Mouse (Mus musculus) neural tube, embryonic 15.5 days (tissue): ENCODE results near the gene Anxa4. TPM values are rescaled to one million over a fixed set of nuclear protein-coding genes. Genes with fewer than 3 reads are reported as not detected.

Experiments
- ATAC-seq: fragments of 200-750 bp; cut with Nextera tagmentation; 2 replicates; pipeline ENCODE4 v1.8.0; 2017; ENCODE audit warnings: mild to moderate bottlenecking, moderate TSS enrichment, moderate library complexity; ENCODE audit not compliant: low FRiP score
- H3K27ac ChIP-seq: fragments of 300-500 bp; sonication (generic); replicated peaks from 2 replicates; pipeline ENCODE4 v1.5.1; 2015; ENCODE audit warnings: mild to moderate bottlenecking, inconsistent platforms
- H3K27me3 ChIP-seq: fragments of 300-500 bp; sonication (generic); replicated peaks from 2 replicates; pipeline ENCODE4 v1.6.1; 2015; ENCODE audit warnings: inconsistent platforms
- H3K36me3 ChIP-seq: fragments of 300-500 bp; sonication (generic); 2 replicates; pipeline ENCODE4 v1.6.1; 2015; ENCODE audit warnings: inconsistent platforms
- H3K4me1 ChIP-seq: fragments of 300-500 bp; sonication (generic); 2 replicates; pipeline ENCODE4 v1.6.1; 2015; ENCODE audit warnings: inconsistent platforms
- H3K4me2 ChIP-seq: fragments of 300-500 bp; sonication (generic); 2 replicates; pipeline ENCODE4 v1.6.1; 2015; ENCODE audit warnings: inconsistent platforms, mild to moderate bottlenecking, moderate library complexity
- H3K4me3 ChIP-seq: fragments of 300-500 bp; sonication (generic); replicated peaks from 2 replicates; pipeline ENCODE4 v1.5.1; 2015; ENCODE audit warnings: mild to moderate bottlenecking, inconsistent platforms
- H3K9ac ChIP-seq: fragments of 300-500 bp; sonication (generic); replicated peaks from 2 replicates; pipeline ENCODE4 v1.6.1; 2015; ENCODE audit warnings: mild to moderate bottlenecking, inconsistent platforms
- H3K9me3 ChIP-seq: fragments of 300-500 bp; sonication (generic); replicated peaks from 2 replicates; pipeline ENCODE4 v1.6.1; 2016; ENCODE audit warnings: inconsistent platforms
- WGBS: fragments of 180-500 bp; shearing (Covaris S2); methylation state at CpG from one replicate; pipeline ENCODE4 v1.1.7; 2015; ENCODE audit warnings: mixed read lengths; 5-methylcytosine and 5-hydroxymethylcytosine counted together
- polyA plus RNA-seq: library from polyadenylated mRNA; unstranded; fragments of >200 nt; fragmentation: Nextera tagmentation; extraction: Ambion mirVana; gene quantifications from 2 replicates; pipeline ENCODE4 v1.2.1, GENCODE M21; 2015

The Anxa4 gene
- polyA plus RNA-seq, 1 experiment from 2014 or later: 4.2 TPM

DNA sequence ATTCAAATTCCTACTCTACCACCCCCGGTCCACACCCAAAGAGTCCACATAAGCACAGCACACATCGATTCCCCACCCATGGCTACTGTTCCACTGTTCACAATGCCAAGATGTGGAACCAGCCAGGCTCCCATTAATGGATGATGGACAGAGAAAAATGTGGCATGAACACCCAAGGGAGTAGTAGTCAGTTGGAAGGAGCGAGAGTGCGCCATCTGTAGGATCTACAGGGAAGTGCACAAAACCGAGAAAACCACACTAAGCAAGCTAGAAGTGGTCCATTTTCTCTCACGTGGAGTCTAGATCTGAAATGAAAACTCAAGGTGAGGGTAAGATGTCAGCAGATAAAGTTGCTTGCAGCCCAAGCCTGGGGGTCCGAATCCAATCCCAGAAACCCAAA, 27.3 kb upstream of the Anxa4 start:
- Histone ChIP-seq H3K27ac (no peak overlapping the region), H3K27me3 (0 out of 2 replicates have a peak, but pooled peaks cover 5% of the 10 kb centered on the region), H3K4me3 (no peak overlapping the region), H3K9me3 (no peaks in the 10 kb centered on the region), H3K9ac (no peak overlapping the region), H3K36me3 (no peaks in the 10 kb centered on the region), H3K4me2 (no peak overlapping the region), H3K4me1 (peaks cover 10% of the 10 kb centered on the region)
- ATAC-seq: no peak
- WGBS: 65% methylated on average over 7 of the region's 7 CpGs

- Histone ChIP-seq H3K4me1 (peaks cover 17% of the 10 kb centered on the region), H3K4me2 (no peak overlapping the region), H3K36me3 (no peaks in the 10 kb centered on the region), H3K4me3 (no peak overlapping the region), H3K9me3 (no peaks in the 10 kb centered on the region), H3K27ac (no peak overlapping the region), H3K27me3 (0 out of 2 replicates have a peak, but pooled peaks cover 5% of the 10 kb centered on the region), H3K9ac (no peak overlapping the region)
- ATAC-seq: no peak
- 89% methylated on average over 5 of the region's 5 CpGs for WGBS
Measured at GRCm38 (mm10) chr6:86819926-86820325, 26.5 kb upstream of the Anxa4 start.

DNA sequence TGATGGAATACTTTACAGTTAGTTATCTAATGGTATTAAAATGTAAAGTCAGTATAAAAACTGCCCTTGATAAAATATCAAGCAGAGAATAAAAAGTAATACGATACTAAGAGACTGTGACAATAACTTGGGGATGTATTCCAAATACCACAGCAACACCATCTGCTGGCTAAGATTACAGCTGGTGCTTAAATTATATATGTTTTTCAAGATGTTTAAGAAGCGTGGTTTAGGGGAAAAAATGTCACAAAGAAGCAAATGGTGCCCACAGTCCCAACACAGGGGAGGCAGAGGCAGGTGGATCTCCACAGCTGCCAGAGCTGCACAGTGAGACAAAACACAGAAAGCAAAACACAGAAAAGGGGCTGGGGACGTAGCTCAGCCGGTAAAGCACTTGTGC, 25.5 kb upstream of the Anxa4 start:
- no peak overlapping the region for H3K9ac ChIP-seq
- peaks cover 18% of the 10 kb centered on the region for H3K4me1 ChIP-seq
- WGBS: 79% methylated on average over 4 of the region's 4 CpGs
- no peak overlapping the region for H3K27ac ChIP-seq
- no peak overlapping the region for H3K4me2 ChIP-seq
- no peaks in the 10 kb centered on the region for H3K36me3 ChIP-seq
- no peaks in the 10 kb centered on the region for H3K9me3 ChIP-seq
- H3K4me3 ChIP-seq: no peak overlapping the region
- no peak for ATAC-seq
- 0 out of 2 replicates have a peak, but pooled peaks cover 5% of the 10 kb centered on the region for H3K27me3 ChIP-seq

DNA sequence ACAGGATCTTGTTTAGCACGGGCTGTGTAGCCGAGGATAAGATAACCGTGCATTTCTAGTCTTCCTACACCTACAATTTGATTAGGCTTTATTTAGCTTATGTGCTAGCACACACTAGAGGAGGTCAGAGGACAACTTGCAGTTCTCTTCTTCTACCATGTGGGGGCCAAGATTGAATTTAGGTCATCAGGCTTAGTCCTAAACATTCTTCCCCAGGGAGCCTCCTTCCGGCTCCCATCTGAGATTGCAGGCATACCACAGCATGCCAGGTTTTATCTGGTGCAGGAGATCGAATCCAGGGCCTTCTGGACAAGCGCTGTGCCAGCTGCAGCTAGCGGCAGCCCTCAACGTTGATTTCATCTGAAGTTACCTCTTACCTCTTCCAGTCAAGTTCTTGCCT, 23.2 kb upstream of the Anxa4 start:
- Histone ChIP-seq H3K4me3 (no peak overlapping the region), H3K4me2 (no peak overlapping the region), H3K27ac (no peak overlapping the region), H3K9ac (no peak overlapping the region), H3K4me1 (peaks cover 8% of the 10 kb centered on the region), H3K27me3 (no peaks in the 10 kb centered on the region), H3K36me3 (no peaks in the 10 kb centered on the region), H3K9me3 (no peaks in the 10 kb centered on the region)
- ATAC-seq: no peak
- 30% methylated on average over 8 of the region's 8 CpGs for WGBS

GRCm38 (mm10) chr6:86815436-86815835, 22.1 kb upstream of the Anxa4 start:
- Histone ChIP-seq H3K9me3 (no peaks in the 10 kb centered on the region), H3K4me3 (no peak overlapping the region), H3K9ac (no peak overlapping the region), H3K27me3 (no peaks in the 10 kb centered on the region), H3K27ac (no peak overlapping the region), H3K4me1 (peaks cover 8% of the 10 kb centered on the region), H3K4me2 (peak overlapping the region; percentile 39), H3K36me3 (no peaks in the 10 kb centered on the region)
- WGBS: 11% methylated on average over 7 of the region's 7 CpGs
- no peak for ATAC-seq

- no peaks in the 10 kb centered on the region for H3K9me3 ChIP-seq
- H3K27me3 ChIP-seq: no peaks in the 10 kb centered on the region
- WGBS: 42% methylated on average over 3 of the region's 3 CpGs
- peak overlapping the region; percentile 39 for H3K4me2 ChIP-seq
- H3K4me1 ChIP-seq: peaks cover 10% of the 10 kb centered on the region
- no peak overlapping the region for H3K4me3 ChIP-seq
- H3K9ac ChIP-seq: no peak overlapping the region
- ATAC-seq: no peak
- no peak overlapping the region for H3K27ac ChIP-seq
- H3K36me3 ChIP-seq: no peaks in the 10 kb centered on the region
Measured at GRCm38 (mm10) chr6:86814926-86815325, 21.5 kb upstream of the Anxa4 start.

DNA sequence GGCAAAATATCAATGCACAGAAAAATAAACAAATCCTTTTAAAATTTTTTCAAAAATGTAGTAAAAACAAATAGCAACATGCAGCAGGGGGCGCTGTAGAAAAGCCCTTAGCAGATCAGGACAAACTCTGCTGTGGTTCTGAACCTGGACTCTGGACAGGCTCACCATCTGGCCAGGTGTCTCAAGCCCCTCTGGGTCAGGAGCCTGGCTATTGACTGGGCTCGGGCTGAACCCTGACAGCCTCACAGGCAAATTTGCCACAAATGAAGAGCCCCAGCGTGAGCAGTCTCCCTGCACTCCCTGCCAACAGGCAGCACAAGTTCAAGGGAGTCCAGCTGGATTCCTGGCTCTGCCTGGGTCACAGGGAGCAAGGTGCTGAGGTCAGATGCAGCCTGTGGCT, 20.0 kb upstream of the Anxa4 start:
- no peak overlapping the region for H3K4me3 ChIP-seq
- no peaks in the 10 kb centered on the region for H3K36me3 ChIP-seq
- H3K27ac ChIP-seq: no peak overlapping the region
- no peak overlapping the region for H3K4me2 ChIP-seq
- H3K9me3 ChIP-seq: no peaks in the 10 kb centered on the region
- H3K27me3 ChIP-seq: no peaks in the 10 kb centered on the region; the same call in 1 of the 2 replicates
- 23% methylated on average over 3 of the region's 3 CpGs for WGBS
- no peak overlapping the region for H3K9ac ChIP-seq
- peaks cover 16% of the 10 kb centered on the region for H3K4me1 ChIP-seq
- no peak for ATAC-seq

DNA sequence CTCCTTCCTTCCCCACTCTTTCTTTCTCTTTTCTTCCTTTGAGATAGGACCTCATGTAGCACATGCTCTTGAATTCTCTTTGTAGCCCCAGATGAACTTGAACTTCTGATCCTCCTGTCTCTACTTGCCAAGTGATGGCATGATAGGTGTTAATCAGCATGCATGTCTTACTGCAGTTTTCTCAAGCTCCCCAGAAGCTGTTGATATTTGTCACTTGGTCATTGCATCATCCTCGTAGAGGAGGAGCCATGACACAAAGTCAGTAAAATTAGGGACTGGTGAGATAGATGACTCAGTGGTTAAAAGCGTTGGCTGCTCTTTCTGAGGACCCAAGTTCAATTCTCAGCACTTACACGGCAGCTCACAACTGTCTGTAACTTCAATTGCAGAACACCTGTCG, 19.5 kb upstream of the Anxa4 start:
- H3K27me3 ChIP-seq: no peaks in the 10 kb centered on the region; the same call in 1 of the 2 replicates
- ATAC-seq: no peak
- H3K9me3 ChIP-seq: no peaks in the 10 kb centered on the region
- no peak overlapping the region for H3K27ac ChIP-seq
- H3K4me1 ChIP-seq: peaks cover 16% of the 10 kb centered on the region
- H3K4me2 ChIP-seq: no peak overlapping the region
- H3K4me3 ChIP-seq: no peak overlapping the region
- H3K9ac ChIP-seq: no peak overlapping the region
- H3K36me3 ChIP-seq: no peaks in the 10 kb centered on the region
- WGBS: 73% methylated on average over 4 of the region's 4 CpGs

DNA sequence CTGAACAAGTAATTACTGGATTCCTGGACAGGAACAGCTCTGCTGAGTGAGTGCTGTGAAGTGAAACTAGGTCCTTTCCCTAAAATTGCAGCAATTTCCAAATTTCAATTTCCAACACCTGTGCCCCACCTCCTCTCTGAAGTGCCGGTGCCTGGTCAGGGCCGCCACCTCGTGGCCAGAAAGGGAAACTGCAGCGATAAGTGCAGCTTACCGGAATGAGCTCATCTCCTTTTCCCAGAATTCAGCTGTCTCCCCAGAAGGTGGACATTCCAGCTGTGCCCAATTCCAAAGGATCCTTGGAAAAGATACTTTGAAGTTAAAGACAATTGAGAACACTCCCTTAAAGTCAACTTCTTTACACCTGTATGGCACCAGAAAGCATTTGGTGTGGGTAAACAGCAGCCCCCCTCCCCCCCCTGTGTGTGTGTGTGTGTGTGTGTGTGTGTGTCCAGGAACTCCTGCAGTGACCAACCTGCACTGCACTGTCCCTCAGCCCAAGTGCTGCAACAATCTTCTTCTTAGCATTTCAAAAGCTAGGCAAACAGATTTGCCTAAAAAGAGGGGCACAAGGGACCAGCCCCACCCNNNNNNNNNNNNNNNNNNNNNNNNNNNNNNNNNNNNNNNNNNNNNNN, 13.2 kb upstream of the Anxa4 start:
- Histone ChIP-seq H3K27me3 (no peaks in the 10 kb centered on the region; the same call in 1 of the 2 replicates), H3K4me2 (peak overlapping the region; percentile 25), H3K4me3 (no peak overlapping the region), H3K27ac (no peak overlapping the region), H3K9ac (no peak overlapping the region), H3K4me1 (peaks cover 12% of the 10 kb centered on the region; the same call in 1 of the 2 replicates), H3K9me3 (no peaks in the 10 kb centered on the region), H3K36me3 (no peaks in the 10 kb centered on the region)
- 0 out of 2 replicates have a peak, but pooled peaks have one; percentile 54 for ATAC-seq
- 3% methylated on average over 5 of the region's 5 CpGs for WGBS

DNA sequence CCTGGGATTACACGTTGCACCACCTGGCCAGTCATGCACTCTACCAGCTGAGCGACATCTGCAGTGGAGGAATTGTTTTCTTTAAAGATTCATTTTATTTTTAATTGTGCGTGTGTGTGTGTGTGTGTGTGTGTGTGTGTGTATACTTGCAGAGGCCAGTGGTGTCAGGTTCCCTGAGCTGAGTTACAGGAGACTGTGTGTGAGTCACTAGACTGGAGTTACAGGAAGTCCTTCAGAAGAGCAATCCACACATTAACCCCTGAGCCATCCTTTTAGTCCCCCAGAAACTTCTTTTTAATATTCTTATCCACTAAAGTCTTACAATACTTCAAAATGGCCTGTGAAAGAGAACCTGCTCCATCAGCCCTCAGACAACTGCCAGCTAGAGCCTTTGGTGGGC, 11.3 kb upstream of the Anxa4 start:
- peaks cover 7% of the 10 kb centered on the region; the same call in 1 of the 2 replicates for H3K4me1 ChIP-seq
- no peaks in the 10 kb centered on the region for H3K36me3 ChIP-seq
- 80% methylated on average over 3 of the region's 3 CpGs for WGBS
- no peak overlapping the region for H3K9ac ChIP-seq
- H3K9me3 ChIP-seq: no peaks in the 10 kb centered on the region
- H3K27me3 ChIP-seq: no peaks in the 10 kb centered on the region; the same call in 1 of the 2 replicates
- no peak overlapping the region for H3K4me3 ChIP-seq
- no peak overlapping the region for H3K4me2 ChIP-seq
- H3K27ac ChIP-seq: no peak overlapping the region
- no peak for ATAC-seq

DNA sequence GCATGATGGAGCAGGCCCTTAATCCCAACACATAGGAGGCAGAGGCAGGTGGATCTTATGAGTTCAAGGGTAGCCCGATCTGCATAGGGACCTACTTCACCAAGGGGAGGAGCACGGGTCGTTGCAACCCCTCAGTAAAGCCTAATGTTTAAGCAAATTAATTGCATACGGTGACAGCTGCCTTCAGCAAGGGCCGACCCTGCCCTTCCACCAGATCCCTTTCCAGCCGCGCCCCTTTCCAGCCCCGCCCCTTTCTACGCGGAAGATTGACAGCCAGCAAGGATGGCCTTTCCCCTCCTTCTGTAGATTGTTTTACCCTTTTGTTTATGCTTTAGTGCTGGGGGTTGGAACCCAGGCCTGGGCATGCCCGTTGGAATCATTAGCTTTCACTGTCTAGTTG, 8.0 kb upstream of the Anxa4 start:
- Histone ChIP-seq H3K27ac (no peak overlapping the region), H3K4me3 (no peak overlapping the region), H3K36me3 (no peaks in the 10 kb centered on the region), H3K4me1 (no peaks in the 10 kb centered on the region), H3K9ac (no peak overlapping the region), H3K27me3 (no peaks in the 10 kb centered on the region), H3K9me3 (no peaks in the 10 kb centered on the region), H3K4me2 (no peak overlapping the region)
- no peak for ATAC-seq
- 45% methylated on average over 11 of the region's 11 CpGs for WGBS

- H3K27ac ChIP-seq: no peak overlapping the region
- WGBS: 89% methylated on average over 3 of the region's 3 CpGs
- no peak overlapping the region for H3K4me3 ChIP-seq
- H3K36me3 ChIP-seq: no peaks in the 10 kb centered on the region
- H3K27me3 ChIP-seq: no peaks in the 10 kb centered on the region
- no peak for ATAC-seq
- H3K9me3 ChIP-seq: no peaks in the 10 kb centered on the region
- H3K4me1 ChIP-seq: no peaks in the 10 kb centered on the region
- no peak overlapping the region for H3K4me2 ChIP-seq
- no peak overlapping the region for H3K9ac ChIP-seq
Measured at GRCm38 (mm10) chr6:86800467-86800866, 7.1 kb upstream of the Anxa4 start.
